Mouse (Mus musculus) ES-Bruce4 (cell line): ENCODE data around the gene Pcnx. TPM values are rescaled to one million over a fixed set of nuclear protein-coding genes. Genes with fewer than 3 reads are reported as not detected.

Source experiments
- H3K27ac ChIP-seq: 2 replicates; pipeline ENCODE4 v1.5.1; 2012; ENCODE audit warnings: low read length, inconsistent platforms; ENCODE audit not compliant: insufficient read depth
- H3K27me3 ChIP-seq: 2 replicates; pipeline ENCODE4 v1.6.1; 2012; ENCODE audit warnings: mild to moderate bottlenecking, low read length, inconsistent platforms; ENCODE audit not compliant: control insufficient read depth, poor library complexity, insufficient read depth, severe bottlenecking
- H3K36me3 ChIP-seq: 2 replicates; pipeline ENCODE4 v1.6.1; 2012; ENCODE audit warnings: inconsistent platforms, mild to moderate bottlenecking, low read length, moderate library complexity; ENCODE audit not compliant: control insufficient read depth, poor library complexity, insufficient read depth, severe bottlenecking
- H3K4me1 ChIP-seq: one replicate; pipeline ENCODE4 v1.8.1; 2011; ENCODE audit warnings: low read length; ENCODE audit not compliant: control insufficient read depth, insufficient read depth
- H3K4me3 ChIP-seq: 2 replicates; pipeline ENCODE4 v1.5.1; 2011; ENCODE audit warnings: low read depth, mild to moderate bottlenecking, low read length
- H3K9ac ChIP-seq: 2 replicates; pipeline ENCODE4 v1.6.1; 2012; ENCODE audit warnings: low read depth, mild to moderate bottlenecking, inconsistent platforms; ENCODE audit not compliant: poor library complexity, severe bottlenecking
- H3K9me3 ChIP-seq: replicated peaks from 2 replicates; pipeline ENCODE4 v1.6.1; 2012; ENCODE audit warnings: mild to moderate bottlenecking, low read length, inconsistent platforms; ENCODE audit not compliant: control insufficient read depth, poor library complexity, insufficient read depth, severe bottlenecking
- CTCF ChIP-seq: IDR thresholded peaks from one replicate; pipeline ENCODE4 v1.8.1; 2011; ENCODE audit warnings: low read depth, low read length
- EP300 ChIP-seq: IDR thresholded peaks from 2 replicates; pipeline ENCODE4 v1.6.1; 2011; ENCODE audit warnings: low read depth, low read length; ENCODE audit not compliant: insufficient read depth
- POLR2A ChIP-seq: IDR thresholded peaks from one replicate; pipeline ENCODE4 v1.8.1; 2011; ENCODE audit warnings: low read length; ENCODE audit not compliant: insufficient read depth
- polyA plus RNA-seq: library from polyadenylated mRNA; stranded (reverse); fragments of >200 nt; gene quantifications from 2 replicates; pipeline ENCODE4 v1.2.4, GENCODE M21; 2011; ENCODE audit warnings: low read depth; ENCODE audit not compliant: missing spikeins, insufficient read depth, insufficient read length

Pcnx gene
- polyA plus RNA-seq: 18.5 and 24.4 TPM in 2 replicates

DNA sequence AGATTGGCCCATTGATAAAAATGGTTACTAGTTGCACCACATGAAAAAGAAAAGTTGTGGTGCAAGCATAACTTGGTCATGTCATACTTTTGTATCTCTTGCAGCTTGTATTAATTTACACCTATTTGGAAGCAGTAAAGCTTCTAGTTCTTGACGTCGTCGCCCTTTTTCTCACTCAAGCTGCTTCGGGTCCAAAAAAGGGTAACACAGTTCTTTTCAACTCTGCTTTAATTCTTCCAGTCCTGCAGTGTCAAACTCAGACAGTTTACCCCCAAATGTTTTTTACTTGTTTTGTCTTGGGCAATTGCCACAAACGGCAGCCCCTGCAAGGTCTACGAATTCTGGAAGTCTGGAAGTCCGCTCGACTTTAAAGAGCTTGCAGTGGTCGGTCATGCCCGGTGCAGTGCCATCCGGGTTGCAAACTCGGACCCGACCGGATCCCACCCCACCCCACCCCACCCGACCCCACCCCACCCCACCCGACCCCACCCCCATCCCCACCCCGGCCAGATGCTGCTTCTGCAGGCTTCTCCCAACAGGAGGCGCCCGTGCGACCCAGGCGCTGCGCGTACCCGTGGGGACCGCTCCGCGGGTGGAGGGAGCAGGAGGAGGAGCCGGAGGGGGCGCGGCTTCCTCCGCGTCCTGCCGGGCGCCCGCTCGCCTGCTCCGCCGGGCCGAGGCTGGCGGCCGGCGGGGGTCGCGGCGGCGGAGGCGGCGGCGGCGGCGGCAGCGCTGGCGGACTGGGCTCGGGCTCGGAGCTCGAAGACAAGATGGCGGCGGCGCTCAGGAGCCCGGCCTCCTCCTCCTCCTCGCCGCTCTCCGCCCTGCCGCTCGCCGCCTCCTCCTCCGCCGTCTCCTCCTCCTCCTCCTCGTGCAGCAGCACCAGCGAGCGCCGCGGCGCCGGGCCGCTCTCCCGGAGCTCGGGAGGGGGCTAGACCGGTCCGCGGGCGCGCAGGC lies at the start of gene Pcnx:
Gene Pcnx, plus strand, starts transcription at position 673 of the 957 bp plus-strand sequence.
- no peaks in the 10 kb centered on the region for H3K36me3 ChIP-seq
- no peak for TF ChIP-seq EP300
- peak; percentile 51 for TF ChIP-seq CTCF
- no peak for TF ChIP-seq POLR2A
- H3K4me1 ChIP-seq: no peaks in the 10 kb centered on the region
- no peaks in the 10 kb centered on the region for H3K27me3 ChIP-seq
- no peaks in the 10 kb centered on the region for H3K9me3 ChIP-seq
- peak within 1 kb of the TSS; percentile 98 for H3K9ac ChIP-seq
- H3K4me3 ChIP-seq: peak within 1 kb of the TSS; percentile 77
- no peak within 1 kb of the TSS for H3K27ac ChIP-seq

DNA sequence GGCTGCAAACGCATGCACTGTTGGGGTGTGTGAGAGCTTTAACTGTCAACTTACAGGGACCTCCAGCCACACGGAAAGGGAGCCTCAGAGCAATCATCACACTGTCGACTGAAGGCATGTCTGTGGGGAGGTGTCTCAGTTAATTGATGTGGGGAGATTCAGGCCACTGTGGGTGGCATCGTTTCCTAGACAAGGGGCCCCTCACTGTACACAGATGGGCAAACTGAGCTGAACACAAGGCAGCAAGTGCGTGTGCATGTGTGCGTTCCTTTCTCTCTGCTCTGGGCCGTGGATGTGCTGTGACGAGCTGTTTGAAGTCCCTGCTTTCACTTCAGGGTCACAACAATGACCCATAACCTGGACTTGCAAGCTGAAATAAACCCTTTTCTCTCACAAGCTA lies 49.4 kb upstream of the Pcnx start:
- Histone ChIP-seq H3K9me3 (no peaks in the 10 kb centered on the region), H3K4me1 (no peaks in the 10 kb centered on the region), H3K36me3 (no peaks in the 10 kb centered on the region), H3K27ac (no peak overlapping the region), H3K27me3 (no peaks in the 10 kb centered on the region), H3K4me3 (no peak overlapping the region), H3K9ac (no peak overlapping the region)
- TF ChIP-seq CTCF (no peak), POLR2A (no peak), EP300 (no peak)

DNA sequence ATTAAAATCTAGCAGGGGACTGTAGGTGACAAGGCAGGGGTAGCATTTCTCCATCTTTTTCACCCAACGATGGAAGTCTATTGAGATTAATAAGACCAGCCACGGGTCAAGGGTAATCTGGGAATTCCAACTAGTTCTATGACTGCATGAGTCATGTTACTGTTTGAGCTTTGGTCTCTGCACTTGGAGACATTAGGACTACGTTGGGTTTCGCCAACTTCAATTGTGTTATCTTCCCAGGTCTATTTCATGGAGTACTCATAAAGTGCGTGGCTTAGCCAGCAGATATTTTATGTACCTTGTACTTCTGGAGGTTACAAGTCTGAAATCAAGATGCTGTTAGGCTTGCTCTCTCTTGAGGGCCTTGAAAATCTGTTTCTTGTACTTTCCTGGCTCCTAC lies 45.1 kb upstream of the Pcnx start:
- Histone ChIP-seq H3K4me1 (no peaks in the 10 kb centered on the region), H3K36me3 (no peaks in the 10 kb centered on the region), H3K4me3 (no peak overlapping the region), H3K9ac (no peak overlapping the region), H3K27ac (no peak overlapping the region), H3K27me3 (no peaks in the 10 kb centered on the region), H3K9me3 (no peaks in the 10 kb centered on the region)
- TF ChIP-seq CTCF (no peak), EP300 (no peak), POLR2A (no peak)

DNA sequence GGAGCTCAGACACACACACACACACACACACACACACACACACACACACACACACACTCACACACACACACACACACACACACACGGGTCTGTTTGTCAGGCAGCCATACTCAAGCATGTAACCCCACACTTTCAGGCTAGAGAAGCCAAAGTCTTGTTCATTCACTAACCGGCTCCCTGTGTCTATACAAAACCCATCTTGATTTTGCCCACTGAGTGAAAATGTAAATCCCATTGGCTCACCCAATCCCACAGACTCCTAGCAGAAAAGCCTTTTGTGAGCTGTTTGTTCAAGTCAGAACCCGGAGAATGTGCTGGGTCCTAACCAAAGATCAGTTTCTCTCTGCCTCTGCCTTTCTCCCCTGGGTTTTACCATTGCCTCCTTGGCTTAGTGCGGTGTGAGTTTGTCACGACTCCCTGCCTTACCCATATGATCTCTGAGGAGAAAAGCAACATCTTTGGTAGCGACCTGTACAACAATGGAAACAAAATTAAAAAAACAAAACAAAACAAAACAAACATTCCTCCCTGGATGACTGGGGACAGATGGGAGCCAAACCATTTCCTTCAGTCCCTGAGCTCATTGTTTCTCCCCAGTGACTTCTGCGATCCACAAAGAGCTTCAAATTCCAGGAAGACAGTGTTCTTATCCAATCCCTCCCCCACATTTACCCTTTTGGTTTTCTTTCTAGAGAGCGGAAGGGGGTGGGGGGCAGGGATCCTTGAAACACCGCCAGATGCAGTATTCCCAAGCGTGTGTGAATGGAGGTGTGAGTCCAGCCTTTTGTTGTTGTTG lies 43.3 kb upstream of the Pcnx start:
- Histone ChIP-seq H3K27ac (peak overlapping the region; percentile 98), H3K9me3 (no peaks in the 10 kb centered on the region), H3K9ac (peak overlapping the region; percentile 49), H3K27me3 (no peaks in the 10 kb centered on the region), H3K36me3 (no peaks in the 10 kb centered on the region), H3K4me3 (peak overlapping the region; percentile 62), H3K4me1 (no peaks in the 10 kb centered on the region)
- peak; percentile 52; the same call in 1 of the 2 replicates for TF ChIP-seq EP300
- no peak for TF ChIP-seq POLR2A

DNA sequence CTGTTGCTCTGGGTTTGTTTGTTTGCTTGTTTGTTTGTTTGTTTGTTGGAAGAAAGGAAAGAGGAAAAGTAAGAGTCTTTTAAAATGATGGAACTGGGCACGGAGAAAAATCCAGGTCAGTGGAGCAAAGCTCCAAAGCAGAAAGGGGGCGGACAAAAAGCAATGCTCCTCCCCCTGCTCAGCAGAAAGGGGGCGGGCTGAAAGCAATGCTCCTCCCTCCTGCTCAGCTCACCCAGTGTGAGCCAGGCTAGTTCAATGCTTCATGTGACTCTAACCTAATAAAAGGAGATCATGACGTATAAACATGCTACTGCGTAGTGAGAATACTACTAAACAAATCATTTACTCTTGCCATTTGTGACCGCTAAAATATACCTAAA lies 42.7 kb upstream of the Pcnx start:
- TF ChIP-seq POLR2A (peak; percentile 38), CTCF (no peak), EP300 (no peak)
- Histone ChIP-seq H3K27ac (peak overlapping the region; percentile 98), H3K4me3 (peak overlapping the region; percentile 62)

More for the DNA sequence above, 42.7 kb upstream of the Pcnx start:
- H3K9ac ChIP-seq: peak overlapping the region; percentile 49; the same call in 1 of the 2 replicates
- no peaks in the 10 kb centered on the region for H3K9me3 ChIP-seq
- no peaks in the 10 kb centered on the region for H3K36me3 ChIP-seq
- H3K4me1 ChIP-seq: no peaks in the 10 kb centered on the region
- no peaks in the 10 kb centered on the region for H3K27me3 ChIP-seq
